Mouse (Mus musculus) neural tube, embryonic 13.5 days (tissue): Measurements from ENCODE around the gene Prr5. TPM values are rescaled to one million over a fixed set of nuclear protein-coding genes. Genes with fewer than 3 reads are reported as not detected.

Source experiments
- ATAC-seq: fragments of 200-750 bp; cut with Nextera tagmentation; 2 replicates; pipeline ENCODE4 v1.8.0; 2017; ENCODE audit warnings: low read depth, mild to moderate bottlenecking, moderate TSS enrichment, moderate library complexity
- H3K27ac ChIP-seq: fragments of 300-500 bp; sonication (generic); replicated peaks from 2 replicates; pipeline ENCODE4 v1.5.1; 2015; ENCODE audit warnings: moderate library complexity, mild to moderate bottlenecking, inconsistent platforms
- H3K27me3 ChIP-seq: fragments of 300-500 bp; sonication (generic); 2 replicates; pipeline ENCODE4 v1.6.1; 2015; ENCODE audit warnings: mild to moderate bottlenecking, inconsistent platforms
- H3K36me3 ChIP-seq: fragments of 300-500 bp; sonication (generic); 2 replicates; pipeline ENCODE4 v1.6.1; 2015; ENCODE audit warnings: mild to moderate bottlenecking, inconsistent platforms
- H3K4me1 ChIP-seq: fragments of 300-500 bp; sonication (generic); replicated peaks from 2 replicates; pipeline ENCODE4 v1.6.1; 2015; ENCODE audit warnings: inconsistent platforms
- H3K4me2 ChIP-seq: fragments of 300-500 bp; sonication (generic); 2 replicates; pipeline ENCODE4 v1.6.1; 2015; ENCODE audit warnings: inconsistent platforms, mild to moderate bottlenecking, moderate library complexity
- H3K4me3 ChIP-seq: fragments of 300-500 bp; sonication (generic); 2 replicates; pipeline ENCODE4 v1.5.1; 2015; ENCODE audit warnings: mild to moderate bottlenecking, inconsistent platforms
- H3K9ac ChIP-seq: fragments of 300-500 bp; sonication (generic); 2 replicates; pipeline ENCODE4 v1.6.1; 2015; ENCODE audit warnings: moderate library complexity, mild to moderate bottlenecking, inconsistent platforms
- H3K9me3 ChIP-seq: fragments of 300-500 bp; sonication (generic); 2 replicates; pipeline ENCODE4 v1.6.1; 2016; ENCODE audit warnings: inconsistent platforms
- WGBS: fragments of 180-500 bp; shearing (Covaris S2); methylation state at CpG from one replicate; pipeline ENCODE4 v1.1.7; 2015; 5-methylcytosine and 5-hydroxymethylcytosine counted together
- polyA plus RNA-seq: library from polyadenylated mRNA; unstranded; fragments of >200 nt; fragmentation: Nextera tagmentation; extraction: Ambion mirVana; gene quantifications from 2 replicates; pipeline ENCODE4 v1.2.1, GENCODE M21; 2015

The Prr5 gene
- polyA plus RNA-seq, 1 experiment from 2014 or later, result 24.2 TPM

DNA sequence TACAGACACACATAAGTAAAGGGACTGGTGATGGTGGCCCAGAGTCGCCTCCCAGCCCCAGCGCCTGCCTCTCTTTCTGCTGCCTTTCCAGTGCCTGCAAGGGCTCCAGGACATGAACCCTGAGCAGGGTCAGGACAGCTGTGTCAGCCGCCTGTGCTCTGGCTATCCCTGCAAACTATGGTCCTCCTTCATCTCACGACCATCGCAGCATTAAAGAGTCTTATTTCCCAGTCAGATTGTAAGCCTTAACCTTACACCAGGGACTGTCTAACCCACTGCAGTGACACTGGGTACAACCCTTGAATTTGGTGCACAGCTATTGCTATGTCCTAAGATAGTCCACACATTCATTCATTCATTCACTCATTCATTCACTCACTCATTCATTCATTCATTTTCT lies 13.4 kb downstream of the Prr5 start:
- H3K27me3 ChIP-seq, result peaks cover 25% of the 10 kb centered on the region
- H3K4me3 ChIP-seq, result no peak overlapping the region
- H3K36me3 ChIP-seq, result no peaks in the 10 kb centered on the region
- WGBS, result 70% methylated on average over 5 of the region's 5 CpGs
- peaks cover 34% of the 10 kb centered on the region for H3K4me1 ChIP-seq
- H3K27ac ChIP-seq, result no peak overlapping the region
- H3K9me3 ChIP-seq, result no peaks in the 10 kb centered on the region
- ATAC-seq, result no peak
- H3K9ac ChIP-seq, result no peak overlapping the region
- H3K4me2 ChIP-seq, result no peak overlapping the region

- H3K9me3 ChIP-seq, result no peaks in the 10 kb centered on the region
These were observed 15.1 kb downstream of the Prr5 start for GRCm38 (mm10) chr15:84684520-84684919.

DNA sequence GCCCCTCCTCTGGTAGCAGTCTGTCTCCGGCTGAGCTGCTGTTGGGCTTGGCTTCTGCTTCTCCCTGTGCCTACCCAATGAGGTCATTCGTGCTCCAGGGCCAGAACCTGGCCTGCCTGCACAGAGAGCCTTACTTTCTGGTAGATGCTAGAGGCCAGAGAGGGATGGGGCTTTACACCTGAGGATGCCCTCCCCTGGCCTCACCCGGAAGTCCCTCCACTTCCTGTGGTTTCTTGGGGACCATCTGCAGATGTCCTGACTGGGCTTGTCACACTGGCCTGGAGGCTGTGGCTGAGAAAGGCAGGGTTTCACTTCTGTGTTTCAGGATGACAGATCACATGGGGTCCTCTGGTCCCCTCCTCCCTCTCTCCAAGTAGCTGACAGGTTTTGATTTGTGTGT lies 16.0 kb downstream of the Prr5 start:
- Histone ChIP-seq H3K4me1 (peaks cover 30% of the 10 kb centered on the region), H3K4me2 (no peak overlapping the region), H3K9me3 (no peaks in the 10 kb centered on the region), H3K27me3 (peaks cover 14% of the 10 kb centered on the region), H3K9ac (no peak overlapping the region), H3K36me3 (peaks cover 15% of the 10 kb centered on the region; the same call in 1 of the 2 replicates), H3K27ac (no peak overlapping the region), H3K4me3 (no peak overlapping the region)
- 72% methylated on average over 3 of the region's 3 CpGs for WGBS
- no peak for ATAC-seq

More at GRCm38 (mm10) chr15:84684520-84684919, 15.1 kb downstream of the Prr5 start:
- H3K27me3 ChIP-seq, result peaks cover 23% of the 10 kb centered on the region
- no peak overlapping the region for H3K4me2 ChIP-seq
- peaks cover 35% of the 10 kb centered on the region for H3K4me1 ChIP-seq
- H3K27ac ChIP-seq, result no peak overlapping the region
- ATAC-seq, result no peak
- WGBS, result 72% methylated on average over 5 of the region's 5 CpGs
- peaks cover 7% of the 10 kb centered on the region; the same call in 1 of the 2 replicates for H3K36me3 ChIP-seq
- H3K9ac ChIP-seq, result no peak overlapping the region
- no peak overlapping the region for H3K4me3 ChIP-seq

- H3K27ac ChIP-seq, result no peak overlapping the region
- H3K4me2 ChIP-seq, result no peak overlapping the region
- no peak overlapping the region for H3K4me3 ChIP-seq
- 0 out of 2 replicates have a peak, but pooled peaks cover 6% of the 10 kb centered on the region for H3K4me1 ChIP-seq
- 68% methylated on average over 14 of the region's 14 CpGs for WGBS
- no peak for ATAC-seq
- H3K9me3 ChIP-seq, result no peaks in the 10 kb centered on the region
- H3K9ac ChIP-seq, result no peak overlapping the region
- H3K27me3 ChIP-seq, result no peaks in the 10 kb centered on the region; the same call in 1 of the 2 replicates
- peaks cover 39% of the 10 kb centered on the region for H3K36me3 ChIP-seq
These were observed 18.5 kb downstream of the Prr5 start for GRCm38 (mm10) chr15:84687904-84688303.

- Histone ChIP-seq H3K36me3 (peaks cover 53% of the 10 kb centered on the region), H3K4me2 (no peak overlapping the region), H3K9me3 (no peaks in the 10 kb centered on the region), H3K4me1 (0 out of 2 replicates have a peak, but pooled peaks cover 6% of the 10 kb centered on the region), H3K27me3 (no peaks in the 10 kb centered on the region), H3K4me3 (no peak overlapping the region), H3K9ac (no peak overlapping the region), H3K27ac (no peak overlapping the region)
- 84% methylated on average over 6 of the region's 6 CpGs for WGBS
- ATAC-seq, result no peak
These were observed 19.9 kb downstream of the Prr5 start for GRCm38 (mm10) chr15:84689356-84689755.

GRCm38 (mm10) chr15:84691513-84691912 lies 22.1 kb downstream of the Prr5 start:
- WGBS, result 91% methylated on average over 6 of the region's 6 CpGs
- H3K4me1 ChIP-seq, result 0 out of 2 replicates have a peak, but pooled peaks cover 6% of the 10 kb centered on the region
- no peak overlapping the region for H3K9ac ChIP-seq
- no peak overlapping the region for H3K4me3 ChIP-seq
- no peak for ATAC-seq
- no peak overlapping the region for H3K4me2 ChIP-seq
- H3K9me3 ChIP-seq, result no peaks in the 10 kb centered on the region
- no peak overlapping the region for H3K27ac ChIP-seq
- H3K27me3 ChIP-seq, result no peaks in the 10 kb centered on the region
- H3K36me3 ChIP-seq, result peaks cover 54% of the 10 kb centered on the region

GRCm38 (mm10) chr15:84692645-84693044 lies 23.2 kb downstream of the Prr5 start:
- H3K4me1 ChIP-seq, result peaks cover 9% of the 10 kb centered on the region
- no peak overlapping the region for H3K9ac ChIP-seq
- H3K9me3 ChIP-seq, result no peaks in the 10 kb centered on the region
- no peaks in the 10 kb centered on the region for H3K27me3 ChIP-seq
- no peak overlapping the region for H3K4me3 ChIP-seq
- H3K27ac ChIP-seq, result no peak overlapping the region
- peaks cover 54% of the 10 kb centered on the region for H3K36me3 ChIP-seq
- no peak overlapping the region for H3K4me2 ChIP-seq
- WGBS, result 93% methylated on average over 7 of the region's 7 CpGs
- ATAC-seq, result no peak

DNA sequence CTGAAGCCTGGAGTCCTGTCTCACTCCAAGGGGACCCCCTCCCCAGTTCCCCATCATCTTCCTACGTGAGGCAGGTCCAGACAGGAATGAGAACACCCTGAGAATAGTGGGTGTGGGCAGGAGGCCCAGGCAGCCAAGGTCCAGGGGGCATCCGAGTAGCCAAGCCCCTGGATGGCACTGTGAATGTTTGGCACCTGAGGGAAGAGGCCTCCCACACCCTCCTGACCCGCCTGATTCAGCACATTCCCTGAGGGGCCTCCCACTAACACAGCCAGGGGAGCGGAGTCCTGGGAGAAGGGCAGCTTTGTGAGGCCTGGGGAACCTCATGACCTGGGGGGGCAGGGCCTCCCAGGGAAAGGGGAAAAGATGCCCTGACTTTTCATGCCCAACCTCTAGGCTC lies 26.6 kb downstream of the Prr5 start:
- Histone ChIP-seq H3K36me3 (peaks cover 45% of the 10 kb centered on the region), H3K27me3 (no peaks in the 10 kb centered on the region), H3K4me1 (peaks cover 12% of the 10 kb centered on the region), H3K4me3 (no peak overlapping the region), H3K9me3 (no peaks in the 10 kb centered on the region), H3K9ac (no peak overlapping the region), H3K27ac (no peak overlapping the region), H3K4me2 (no peak overlapping the region)
- no peak for ATAC-seq
- 71% methylated on average over 4 of the region's 4 CpGs for WGBS

DNA sequence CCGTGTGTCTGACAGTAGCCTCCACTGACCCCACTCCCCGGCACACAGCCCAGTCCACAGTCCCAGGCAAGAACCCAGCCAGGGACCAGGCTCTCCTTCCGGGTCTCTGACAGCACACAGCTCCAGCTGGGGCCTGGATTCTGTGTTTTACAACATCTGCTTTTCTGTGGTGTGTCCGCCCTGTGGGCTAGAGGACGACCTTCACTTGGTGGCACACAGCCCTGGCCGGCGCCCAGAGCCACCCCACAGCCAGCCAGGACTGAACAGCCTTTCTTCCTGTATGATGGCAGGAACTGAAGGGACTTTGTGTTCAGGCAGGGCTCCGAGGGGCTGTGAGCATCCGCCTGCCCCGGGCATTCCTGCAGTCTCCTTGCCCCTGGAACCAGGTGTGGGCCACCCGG lies 28.2 kb downstream of the Prr5 start:
- WGBS, result 64% methylated on average over 11 of the region's 11 CpGs
- H3K9me3 ChIP-seq, result no peaks in the 10 kb centered on the region
- no peak overlapping the region; the same call in 1 of the 2 replicates for H3K27ac ChIP-seq
- H3K4me2 ChIP-seq, result no peak overlapping the region
- no peak overlapping the region for H3K4me3 ChIP-seq
- no peaks in the 10 kb centered on the region for H3K27me3 ChIP-seq
- no peak for ATAC-seq
- 0 out of 2 replicates have a peak overlapping the region, but pooled peaks have one; percentile 8 for H3K9ac ChIP-seq
- H3K36me3 ChIP-seq, result peaks cover 30% of the 10 kb centered on the region
- peaks cover 12% of the 10 kb centered on the region for H3K4me1 ChIP-seq

GRCm38 (mm10) chr15:84698189-84698588 lies 28.8 kb downstream of the Prr5 start:
- H3K4me2 ChIP-seq, result no peak overlapping the region
- no peaks in the 10 kb centered on the region for H3K27me3 ChIP-seq
- no peaks in the 10 kb centered on the region for H3K9me3 ChIP-seq
- no peak for ATAC-seq
- H3K4me3 ChIP-seq, result no peak overlapping the region
- no peak overlapping the region for H3K9ac ChIP-seq
- peaks cover 25% of the 10 kb centered on the region for H3K36me3 ChIP-seq
- WGBS, result 87% methylated on average over 2 of the region's 2 CpGs
- H3K27ac ChIP-seq, result no peak overlapping the region
- H3K4me1 ChIP-seq, result peaks cover 12% of the 10 kb centered on the region

- no peak for ATAC-seq
These were observed 30.9 kb downstream of the Prr5 start for GRCm38 (mm10) chr15:84700147-84700794.

DNA sequence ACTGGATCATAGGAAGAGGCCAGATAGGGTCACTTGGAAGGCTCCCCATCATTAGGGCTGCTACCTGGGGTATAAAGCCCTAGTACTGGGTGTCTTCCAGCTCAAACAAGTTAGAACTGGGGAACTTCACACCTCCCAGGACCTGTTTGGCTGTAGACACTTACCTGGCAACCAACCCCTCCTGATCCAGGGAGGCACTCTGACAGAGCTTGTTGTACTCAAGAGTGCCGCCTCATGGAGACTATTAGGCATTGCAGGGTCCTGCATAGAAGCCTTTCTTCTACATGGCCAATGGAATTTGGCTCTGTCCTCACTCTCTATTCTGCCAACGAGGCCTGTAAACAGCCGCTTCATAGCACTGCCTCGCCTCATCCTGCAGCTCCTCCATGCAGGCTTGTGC lies 32.5 kb downstream of the Prr5 start:
- ATAC-seq, result no peak
- 23% methylated on average over 4 of the region's 4 CpGs for WGBS
- H3K27me3 ChIP-seq, result no peaks in the 10 kb centered on the region

More at GRCm38 (mm10) chr15:84700147-84700794, 30.9 kb downstream of the Prr5 start:
- H3K4me1 ChIP-seq, result peaks cover 12% of the 10 kb centered on the region
- no peak overlapping the region for H3K9ac ChIP-seq
- no peak overlapping the region for H3K4me2 ChIP-seq
- no peak overlapping the region for H3K4me3 ChIP-seq
- 60% methylated on average over 6 of the region's 6 CpGs for WGBS
- no peak overlapping the region for H3K27ac ChIP-seq
- H3K27me3 ChIP-seq, result no peaks in the 10 kb centered on the region
- H3K9me3 ChIP-seq, result no peaks in the 10 kb centered on the region
- 0 out of 2 replicates have a peak, but pooled peaks cover 12% of the 10 kb centered on the region for H3K36me3 ChIP-seq

More for the DNA sequence above, 32.5 kb downstream of the Prr5 start:
- peaks cover 12% of the 10 kb centered on the region for H3K4me1 ChIP-seq
- no peak overlapping the region for H3K9ac ChIP-seq
- no peaks in the 10 kb centered on the region for H3K9me3 ChIP-seq
- no peak overlapping the region for H3K4me2 ChIP-seq
- H3K27ac ChIP-seq, result no peak overlapping the region
- 0 out of 2 replicates have a peak, but pooled peaks cover 12% of the 10 kb centered on the region for H3K36me3 ChIP-seq
- no peak overlapping the region for H3K4me3 ChIP-seq
